Mouse (Mus musculus) brown adipose tissue, adult 24 weeks (tissue): ENCODE measurements around the gene Gm3072. TPM values are rescaled to one million over a fixed set of nuclear protein-coding genes. Genes with fewer than 3 reads are reported as not detected.
"Not testable (repeated sequence)": the region's sequence is repeated elsewhere in the genome, so short reads cannot be mapped to it uniquely, and the experiment has no call there.

Experiments
- H3K27ac ChIP-seq: fragments of 200-500 bp; replicated peaks from 2 replicates; pipeline ENCODE4 v1.5.1; 2012; ENCODE audit warnings: low read depth, mild to moderate bottlenecking, low read length
- H3K4me1 ChIP-seq: fragments of 200-500 bp; 2 replicates; pipeline ENCODE4 v1.6.1; 2012; ENCODE audit warnings: low read length, mixed read lengths; ENCODE audit not compliant: control insufficient read depth, insufficient read depth, insufficient read length
- H3K4me3 ChIP-seq: fragments of 200-500 bp; 2 replicates; pipeline ENCODE4 v1.5.1; 2012; ENCODE audit warnings: low read depth, mild to moderate bottlenecking, low read length, moderate library complexity; ENCODE audit not compliant: insufficient read depth
- polyA plus RNA-seq: library from polyadenylated mRNA; stranded (reverse); fragments of >200 nt; gene quantifications from 2 replicates; pipeline ENCODE4 v1.2.4, GENCODE M21; 2012; ENCODE audit not compliant: missing spikeins, insufficient read depth, insufficient read length

Gm3072 gene
- not detected in 2 replicates for polyA plus RNA-seq

DNA sequence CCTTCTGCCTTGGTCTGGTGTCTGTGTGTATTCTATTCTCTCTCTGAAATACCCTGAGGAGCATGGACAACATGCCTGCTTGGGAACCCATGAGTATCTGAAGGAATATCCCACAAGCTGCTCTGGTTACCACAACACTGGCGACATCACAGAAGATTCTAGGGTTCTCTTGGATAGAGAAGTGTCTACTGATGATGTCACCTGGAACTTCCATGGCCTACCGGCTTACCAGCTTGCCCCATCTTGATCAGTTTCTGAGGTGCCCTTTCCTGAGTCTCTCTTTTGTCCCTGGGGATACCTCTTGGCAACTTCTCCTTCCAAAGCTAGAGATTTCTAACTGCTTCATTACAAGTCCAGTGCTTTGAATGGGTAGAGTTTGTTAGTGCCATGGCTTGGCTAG is at the start of gene Gm3072:
Gene Gm3072 (minus strand): TSS at position 101 of the 400 bp plus-strand sequence.
- not testable (repeated sequence) for H3K4me3 ChIP-seq, H3K27ac ChIP-seq, H3K4me1 ChIP-seq

DNA sequence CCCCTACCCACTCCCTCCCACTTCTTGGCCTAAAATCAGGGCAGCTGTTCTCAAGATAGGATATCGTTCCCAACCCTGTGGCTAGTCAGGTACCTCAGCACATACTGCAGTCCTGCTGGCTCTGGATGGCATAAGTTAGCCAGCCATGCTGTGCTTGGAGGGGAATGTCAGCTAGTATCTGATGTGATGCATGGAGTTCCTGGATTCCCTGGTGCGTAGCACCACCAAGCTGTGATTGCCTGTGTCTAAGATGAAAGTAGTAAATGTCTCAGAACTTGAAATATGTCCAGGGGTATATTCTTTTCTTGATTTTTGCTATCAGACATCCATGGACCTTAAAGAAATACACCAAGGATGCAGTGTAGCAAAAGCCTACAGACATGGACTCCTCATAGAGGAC is 23.8 kb upstream of the Gm3072 start:
- H3K4me3 ChIP-seq, H3K4me1 ChIP-seq, H3K27ac ChIP-seq: not testable (repeated sequence)

DNA sequence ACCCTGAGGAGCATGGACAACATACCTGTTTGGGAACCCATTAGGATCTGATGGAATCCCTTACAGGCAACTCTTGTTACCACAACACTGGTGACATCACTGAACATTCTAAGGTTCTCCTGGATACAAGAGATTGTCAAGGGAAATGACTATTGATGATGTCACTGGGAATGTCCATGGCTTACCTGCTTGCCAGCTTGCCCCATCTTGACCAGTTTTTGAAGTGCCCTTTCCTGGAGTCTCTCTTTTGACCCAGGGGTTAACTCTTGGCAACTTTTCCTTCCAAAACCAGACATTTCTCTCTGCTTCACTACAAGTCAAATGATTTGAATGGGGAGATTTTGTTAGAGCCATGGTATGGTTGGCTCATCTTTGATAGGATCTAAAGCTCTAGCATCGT is 22.0 kb upstream of the Gm3072 start, which contains the start of gene Gm3676:
Gene Gm3676 (minus strand): TSS at position 101 of the 400 bp plus-strand sequence.
- H3K4me3 ChIP-seq, H3K27ac ChIP-seq, H3K4me1 ChIP-seq: not testable (repeated sequence)

DNA sequence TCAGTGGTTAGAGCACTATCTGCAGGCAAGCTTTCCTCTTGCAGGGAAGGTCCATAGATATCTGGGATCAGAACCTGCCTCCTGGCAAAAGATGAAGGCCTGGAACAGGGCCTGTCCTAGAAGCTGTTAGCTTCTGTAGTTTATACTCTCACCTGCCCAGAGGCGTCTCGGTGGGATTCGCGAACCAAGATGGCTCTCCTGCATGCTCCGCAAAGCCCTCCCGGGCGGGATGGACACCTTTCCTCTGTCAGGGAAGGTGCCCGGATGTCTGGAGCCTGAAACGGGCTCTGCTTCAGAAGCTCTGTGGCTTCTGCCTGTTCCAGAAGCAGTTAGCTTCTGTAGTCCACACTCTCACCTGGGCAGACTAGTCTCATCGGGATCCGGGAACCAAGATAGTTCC is 5.7 kb upstream of the Gm3072 start:
- not testable (repeated sequence) for H3K4me1 ChIP-seq, H3K27ac ChIP-seq, H3K4me3 ChIP-seq

DNA sequence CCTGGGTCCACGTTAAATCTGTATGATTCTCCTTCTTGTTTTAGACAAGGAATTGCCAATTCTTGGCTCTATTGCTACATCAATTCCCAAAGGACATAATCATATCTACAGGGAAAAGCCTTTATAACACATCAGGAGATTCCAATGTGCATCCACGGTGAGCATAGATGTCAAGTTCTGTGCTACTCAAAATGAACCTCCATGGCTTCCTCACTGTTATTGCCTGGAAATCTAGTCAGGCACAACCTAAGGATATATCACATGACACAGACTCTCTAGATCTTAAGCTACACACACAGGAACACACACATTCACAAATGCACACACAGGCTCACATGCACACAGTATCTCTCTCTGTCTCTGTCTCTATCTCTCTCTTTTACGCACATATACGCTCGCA is 1.9 kb downstream of the Gm3072 start:
- H3K4me3 ChIP-seq, H3K27ac ChIP-seq, H3K4me1 ChIP-seq: not testable (repeated sequence)

DNA sequence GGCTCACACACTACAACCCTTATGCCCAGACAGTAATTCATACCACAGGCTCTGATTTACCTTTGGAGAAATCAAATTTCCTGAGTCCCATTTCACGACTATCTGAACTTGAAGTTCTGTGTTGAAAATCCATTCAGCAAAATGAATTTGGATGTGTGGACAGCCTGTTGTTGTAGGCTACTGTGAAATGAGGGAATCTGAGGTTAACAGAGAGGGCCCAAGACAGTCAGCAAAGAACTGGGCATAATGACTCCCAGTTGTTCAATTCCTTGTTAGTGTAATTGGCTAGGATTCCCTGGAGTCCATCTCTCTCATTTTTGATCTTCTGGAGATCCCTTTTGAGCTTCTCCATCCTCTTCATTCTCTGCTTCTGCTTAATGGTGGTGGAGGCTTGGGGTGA is 13.7 kb downstream of the Gm3072 start:
- H3K4me1 ChIP-seq, H3K4me3 ChIP-seq: not testable (repeated sequence)

DNA sequence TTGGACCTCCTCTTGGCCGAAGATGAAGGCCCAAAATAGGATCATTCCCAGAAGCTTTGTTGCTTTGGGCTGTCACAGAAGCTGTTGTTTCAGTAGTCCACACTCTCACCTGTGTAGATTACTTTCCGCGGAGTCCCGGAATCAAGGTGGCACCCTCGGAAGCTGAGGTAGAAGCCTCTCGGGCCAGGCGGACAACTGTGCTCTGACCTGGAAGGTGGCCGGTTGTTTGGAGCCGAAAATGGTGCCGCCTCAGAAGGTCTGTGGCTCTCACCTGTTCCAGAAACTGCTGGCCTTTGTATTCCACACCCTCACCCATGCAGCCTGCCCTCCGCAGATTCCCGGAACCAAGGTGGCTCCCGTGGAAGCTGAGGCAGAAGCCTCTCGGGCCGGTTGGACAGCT is 23.5 kb downstream of the Gm3072 start:
- not testable (repeated sequence) for H3K4me1 ChIP-seq, H3K27ac ChIP-seq, H3K4me3 ChIP-seq

More for the DNA sequence above, 13.7 kb downstream of the Gm3072 start:
- not testable (repeated sequence) for H3K27ac ChIP-seq

DNA sequence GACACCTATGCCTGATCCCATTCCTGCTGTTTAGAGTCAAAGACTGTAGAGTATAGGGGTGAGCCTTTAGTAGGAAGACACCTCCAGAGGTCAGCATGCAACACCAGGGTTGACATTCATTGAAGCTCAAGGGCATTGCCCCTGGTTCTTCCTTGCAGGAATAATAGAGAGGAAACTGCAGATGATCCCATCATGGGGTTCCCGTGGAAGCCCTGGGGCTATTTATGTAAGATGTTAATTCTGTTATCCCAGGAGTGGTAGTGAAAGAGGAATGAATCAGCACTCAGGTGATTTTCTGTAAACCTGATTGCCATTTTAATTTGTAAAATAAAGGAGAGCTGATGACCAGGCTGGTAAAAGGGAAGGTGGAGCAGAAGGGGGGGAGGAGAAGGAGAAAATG is 38.1 kb downstream of the Gm3072 start:
- H3K4me1 ChIP-seq, H3K4me3 ChIP-seq, H3K27ac ChIP-seq: not testable (repeated sequence)

DNA sequence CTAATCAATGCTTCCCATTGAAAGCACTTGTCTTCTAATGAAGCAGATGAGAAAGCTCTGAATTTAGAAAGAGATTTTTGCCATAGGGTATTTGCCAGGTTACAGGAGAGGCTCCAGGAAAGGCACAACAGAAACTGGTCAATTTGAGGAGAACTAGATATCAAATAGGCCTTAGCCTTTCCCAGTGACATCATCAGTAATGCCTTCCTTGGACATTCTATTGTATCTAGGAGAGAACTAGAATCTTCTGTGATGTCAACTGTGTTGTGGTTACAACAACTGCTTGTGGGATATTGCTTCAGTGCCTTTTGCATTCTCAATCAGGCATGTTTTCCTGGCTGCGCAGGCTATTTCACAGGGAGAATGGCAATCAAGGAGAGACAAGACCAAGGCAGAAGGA is 51.5 kb downstream of the Gm3072 start, which contains the start of gene 1700049E17Rik2:
Gene 1700049E17Rik2 (plus strand): TSS at position 301 of the 400 bp plus-strand sequence.
- H3K4me1 ChIP-seq, H3K4me3 ChIP-seq, H3K27ac ChIP-seq: not testable (repeated sequence)

Other genes starting within 250 kb of the Gm3072 start
- not detected in 2 replicates for gene Gm7945, start 238.2 kb downstream of the Gm3072 start, polyA plus RNA-seq
- gene Gm6482, start 216.3 kb downstream of the Gm3072 start, polyA plus RNA-seq, result not detected in 2 replicates
- gene Gm7954, start 171.1 kb downstream of the Gm3072 start, polyA plus RNA-seq, result not detected in 2 replicates
- not detected in 2 replicates for gene Gm3486, start 135.1 kb downstream of the Gm3072 start, polyA plus RNA-seq
- gene Gm7970, start 69.0 kb downstream of the Gm3072 start, polyA plus RNA-seq, result not detected in 2 replicates
- not detected in 2 replicates for gene 1700049E17Rik2, start 51.4 kb downstream of the Gm3072 start, polyA plus RNA-seq
- gene Gm3676, start 21.9 kb upstream of the Gm3072 start, polyA plus RNA-seq, result not detected in 2 replicates
- not detected in 2 replicates for gene Gm8068, start 77.3 kb upstream of the Gm3072 start, polyA plus RNA-seq
- not detected in 2 replicates for gene Gm7929, start 126.0 kb upstream of the Gm3072 start, polyA plus RNA-seq
- not detected in 2 replicates for gene Gm47189, start 147.8 kb upstream of the Gm3072 start, polyA plus RNA-seq